Mouse (Mus musculus) right cerebral cortex, postnatal 4 days (tissue): ENCODE data around the gene Clic5.
"Not testable (repeated sequence)": the region's sequence is repeated elsewhere in the genome, so short reads cannot be mapped to it uniquely, and the experiment has no call there.

Source experiments
- DNase-seq: peaks from one replicate; pipeline ENCODE4 v3.0.0-alpha.2; 2022

Gene Clic5

GRCm38 (mm10) chr17:44188042-44188768 lies at the start of gene Clic5:
TSS of gene Clic5 (plus strand) at chr17:44188584.
- DNase-seq = peak; percentile 8

- no peak for DNase-seq
Measured at GRCm38 (mm10) chr17:44145806-44146205, 42.6 kb upstream of the Clic5 start.

DNA sequence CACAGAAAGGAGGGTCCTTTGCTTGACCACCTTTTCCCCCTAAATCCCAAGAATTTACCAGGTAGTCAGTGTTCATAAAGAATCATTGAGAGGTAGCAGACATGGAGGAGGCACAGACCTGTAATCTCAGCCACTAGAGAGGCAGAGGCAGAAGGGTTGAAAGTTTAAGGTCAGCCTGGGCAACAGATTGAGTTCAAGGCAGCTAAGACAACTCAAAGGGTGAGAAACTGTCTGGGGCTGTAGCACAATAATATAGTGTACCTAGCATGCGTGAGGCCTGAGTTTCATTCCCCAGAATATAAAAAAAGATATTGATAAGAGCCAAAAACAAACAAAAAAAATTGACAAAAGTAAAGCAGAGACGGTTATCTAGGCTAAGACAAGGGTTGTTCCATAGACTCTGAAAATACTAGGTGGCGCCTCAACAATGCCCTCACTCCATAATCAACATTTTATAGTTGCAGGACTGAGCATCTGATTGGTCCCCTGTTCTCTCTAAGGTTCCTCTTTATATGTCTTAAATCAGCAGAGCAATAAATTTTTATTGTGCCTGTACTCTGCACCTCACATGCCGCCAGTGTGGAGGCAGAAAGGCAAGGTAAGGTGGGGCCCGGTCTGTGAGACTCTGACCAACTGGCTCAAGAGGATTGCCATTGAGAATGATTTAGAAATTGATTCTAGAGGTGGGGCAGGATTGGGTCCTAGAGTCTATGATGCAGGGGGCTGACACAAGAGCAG lies 40.1 kb upstream of the Clic5 start:
- DNase-seq = no peak

- DNase-seq = peak; percentile 48
Measured at GRCm38 (mm10) chr17:44151130-44151529, 37.3 kb upstream of the Clic5 start.

DNA sequence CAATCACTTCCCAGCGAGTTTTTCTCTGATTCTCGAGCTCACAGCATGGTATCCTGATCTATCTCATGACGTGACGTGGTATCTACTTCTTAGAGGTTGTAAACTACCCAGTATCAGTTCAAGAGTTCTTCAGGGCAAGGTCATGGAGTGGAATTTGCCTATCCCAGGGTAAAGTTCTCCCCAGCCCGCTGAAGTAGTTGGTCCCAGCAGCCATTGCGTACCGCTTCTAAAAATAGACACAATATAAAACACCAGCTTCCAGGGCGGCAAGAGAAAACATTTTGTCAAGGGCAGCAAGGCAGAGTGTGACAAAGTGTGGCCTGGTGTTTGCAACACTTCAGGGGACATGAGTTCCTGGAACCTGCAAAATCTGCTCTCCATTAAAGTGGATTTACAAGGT lies 36.5 kb upstream of the Clic5 start:
- DNase-seq = no peak

DNA sequence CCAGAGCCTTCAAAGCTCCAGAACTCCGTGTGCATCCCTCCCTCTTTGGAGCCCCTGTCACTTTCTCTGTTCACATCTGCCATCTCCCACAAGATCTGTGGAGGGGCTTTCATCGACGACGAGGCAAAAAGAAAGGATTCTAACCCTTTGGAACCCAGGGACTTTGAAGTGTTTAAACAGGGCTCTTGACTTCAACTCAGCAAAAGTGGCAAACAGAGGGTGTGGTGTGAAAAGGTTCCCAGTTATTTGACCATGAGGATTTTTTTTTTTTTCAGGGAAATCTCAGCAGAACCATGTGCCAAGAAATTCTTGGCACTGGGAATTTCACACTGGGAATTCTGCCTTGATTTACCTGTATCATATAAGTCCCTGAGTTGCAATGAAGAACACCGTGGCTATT lies 34.5 kb upstream of the Clic5 start:
- no peak for DNase-seq

GRCm38 (mm10) chr17:44155204-44155603 lies 33.2 kb upstream of the Clic5 start:
- no peak for DNase-seq

GRCm38 (mm10) chr17:44158186-44158585 lies 30.2 kb upstream of the Clic5 start:
- DNase-seq = no peak

- DNase-seq = no peak
Measured at GRCm38 (mm10) chr17:44160449-44160848, 27.9 kb upstream of the Clic5 start.

- no peak for DNase-seq
Measured at GRCm38 (mm10) chr17:44162514-44162913, 25.9 kb upstream of the Clic5 start.

DNA sequence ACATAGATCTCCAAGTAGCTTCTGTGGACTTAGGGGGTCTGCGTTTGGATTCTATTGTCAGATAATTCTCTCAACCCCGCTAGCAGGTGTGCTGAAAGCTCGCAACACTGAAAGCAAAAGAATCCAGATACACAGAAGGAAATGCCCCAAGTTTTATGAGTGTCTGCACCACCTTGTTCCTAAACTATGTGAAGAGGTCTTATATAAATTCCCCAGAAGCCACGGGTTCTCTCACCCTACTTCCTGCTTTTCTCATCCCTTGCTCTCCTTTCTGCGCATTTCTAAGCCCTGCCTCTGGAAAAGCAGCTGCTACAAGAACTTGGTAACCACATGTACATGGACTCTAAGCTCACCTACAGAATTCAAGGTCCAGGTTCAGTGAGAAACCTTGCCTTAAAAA lies 25.4 kb upstream of the Clic5 start:
- no peak for DNase-seq

- DNase-seq = no peak
Measured at GRCm38 (mm10) chr17:44165730-44166347, 22.5 kb upstream of the Clic5 start.

GRCm38 (mm10) chr17:44169676-44170075 lies 18.7 kb upstream of the Clic5 start:
- DNase-seq = no peak

DNA sequence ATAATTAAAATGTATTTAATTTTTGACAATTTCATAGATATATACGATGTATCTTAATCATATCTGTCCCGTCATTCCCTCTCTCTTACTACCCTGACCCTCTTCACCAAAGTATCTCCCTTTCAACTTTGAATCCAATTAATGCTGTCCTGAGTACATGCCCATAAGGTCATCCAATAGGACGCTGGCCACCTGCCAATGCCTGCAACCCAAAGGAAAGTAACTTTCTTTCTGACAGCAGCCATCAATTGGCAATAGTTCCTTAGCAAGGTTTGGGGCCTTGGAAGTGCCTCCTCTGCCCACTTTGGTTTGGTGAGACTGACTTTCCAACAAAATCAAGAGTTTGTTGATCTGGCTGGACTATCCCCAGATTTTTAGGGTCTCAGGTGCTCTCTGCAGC lies 18.1 kb upstream of the Clic5 start:
- no peak for DNase-seq

GRCm38 (mm10) chr17:44171930-44172329 lies 16.5 kb upstream of the Clic5 start:
- DNase-seq = no peak

DNA sequence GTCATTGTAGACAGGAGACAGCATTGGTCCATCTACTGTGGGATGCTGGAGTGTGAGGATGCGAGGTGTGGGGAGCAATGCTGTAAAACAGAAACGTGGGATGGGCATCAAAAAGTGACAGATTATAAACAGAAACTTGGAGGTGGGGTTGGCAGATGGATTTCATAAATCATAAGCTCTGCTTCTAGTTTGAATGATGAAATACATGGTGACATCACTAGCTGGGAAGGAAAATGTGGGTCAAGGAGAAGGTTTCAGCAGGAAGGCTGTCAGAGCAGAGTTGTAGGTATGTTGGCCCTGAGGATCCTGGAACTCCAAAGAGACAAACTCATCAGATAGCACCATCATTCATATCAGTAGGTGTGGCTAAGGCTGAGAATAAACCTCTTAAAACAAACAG lies 15.0 kb upstream of the Clic5 start:
- no peak for DNase-seq

DNA sequence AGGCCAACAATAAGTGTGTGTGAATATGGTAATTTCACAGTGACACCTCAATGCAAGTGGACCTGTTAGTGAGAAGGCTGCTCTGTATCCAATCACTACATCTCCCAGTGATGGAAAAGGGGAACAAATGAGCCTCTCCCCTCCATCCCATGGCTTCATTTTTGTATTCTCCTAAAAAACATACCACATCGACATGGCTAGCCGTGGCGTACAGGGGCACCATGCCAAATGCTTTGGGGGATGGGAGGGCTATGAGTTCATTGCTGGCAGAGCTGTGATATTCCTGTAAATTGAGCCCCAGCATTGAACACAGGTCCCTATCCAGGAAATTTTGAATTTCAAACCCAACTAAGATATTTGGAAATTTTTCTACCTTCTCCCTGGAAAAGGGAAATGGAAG lies 11.1 kb upstream of the Clic5 start:
- DNase-seq = no peak

DNA sequence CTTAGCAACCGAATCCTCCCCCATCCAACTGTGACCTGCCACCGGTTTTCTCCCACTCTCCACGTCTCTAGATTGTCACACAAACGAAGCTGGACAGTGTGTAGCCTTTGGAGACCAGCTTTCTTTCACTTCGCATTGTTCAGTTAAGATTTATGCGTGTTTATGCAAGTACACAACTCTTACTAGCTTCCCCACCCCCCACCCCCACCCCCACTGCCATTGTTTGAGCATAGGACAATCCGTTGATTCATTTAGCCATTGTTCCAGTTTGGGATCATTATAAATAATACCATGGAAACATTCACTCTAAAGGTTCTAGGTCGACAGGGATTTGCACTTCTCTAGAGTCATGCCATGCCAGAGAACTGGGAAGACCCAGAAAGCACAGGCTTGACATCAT lies 7.0 kb upstream of the Clic5 start:
- no peak for DNase-seq

- no peak for DNase-seq
Measured at GRCm38 (mm10) chr17:44186871-44187270, 1.5 kb upstream of the Clic5 start.

DNA sequence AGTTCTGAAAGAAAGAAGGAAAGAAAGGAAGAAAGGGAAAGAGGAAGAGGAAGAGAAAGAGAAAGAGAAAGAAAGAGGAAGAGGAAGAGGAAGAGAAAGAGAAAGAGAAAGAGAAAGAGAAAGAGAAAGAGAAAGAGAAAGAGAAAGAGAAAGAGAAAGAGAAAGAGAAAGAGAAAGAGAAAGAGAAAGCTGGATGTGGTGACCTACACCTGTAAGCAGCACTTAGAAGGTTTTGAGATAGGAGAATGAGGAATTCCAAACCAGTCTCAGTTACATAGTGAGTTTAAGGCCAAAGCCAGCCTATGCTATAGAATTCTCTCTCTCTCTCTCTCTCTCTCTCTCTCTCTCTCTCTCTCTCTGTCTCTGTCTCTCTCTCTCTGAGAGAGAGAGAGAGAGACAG lies 847 bp upstream of the Clic5 start:
- DNase-seq = not testable (repeated sequence)

DNA sequence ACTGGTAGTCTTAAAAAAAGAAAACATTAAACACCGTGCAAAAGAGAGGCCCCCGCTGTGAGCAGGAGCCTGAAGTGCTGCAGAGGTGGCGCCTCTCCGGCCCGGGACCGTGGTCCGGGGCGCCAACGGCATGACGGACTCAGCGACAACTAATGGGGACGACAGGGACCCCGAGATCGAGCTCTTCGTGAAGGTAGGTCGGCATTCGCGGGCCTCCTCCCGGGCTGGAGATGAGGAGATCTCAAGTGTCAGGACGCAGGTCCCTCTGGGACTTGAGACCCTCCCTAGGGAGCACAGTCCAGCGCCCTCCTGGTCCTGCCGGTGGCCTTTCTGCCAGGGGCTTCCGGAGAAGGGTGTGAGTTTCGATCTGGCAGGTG lies 373 bp downstream of the Clic5 start:
- no peak for DNase-seq

DNA sequence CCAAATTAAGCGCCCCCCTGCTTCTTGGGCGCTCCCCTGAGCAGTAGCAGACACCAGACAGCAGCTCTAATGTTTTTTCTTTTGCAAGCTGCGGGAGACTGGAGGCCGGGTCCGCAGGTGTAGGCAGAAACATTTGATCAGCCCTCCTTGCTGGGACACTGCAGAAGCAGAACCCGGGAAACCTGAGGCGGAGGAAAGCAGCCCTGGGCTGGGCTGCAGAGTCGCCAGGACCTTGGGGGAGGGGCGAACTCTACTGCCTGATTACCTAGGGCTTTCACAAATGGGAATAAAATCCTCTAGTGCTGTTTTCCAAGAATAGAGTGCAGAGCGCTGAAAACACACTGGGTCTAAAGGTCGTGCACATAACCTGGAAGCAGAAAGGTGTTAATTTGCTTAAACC lies 1.3 kb downstream of the Clic5 start:
- no peak for DNase-seq

DNA sequence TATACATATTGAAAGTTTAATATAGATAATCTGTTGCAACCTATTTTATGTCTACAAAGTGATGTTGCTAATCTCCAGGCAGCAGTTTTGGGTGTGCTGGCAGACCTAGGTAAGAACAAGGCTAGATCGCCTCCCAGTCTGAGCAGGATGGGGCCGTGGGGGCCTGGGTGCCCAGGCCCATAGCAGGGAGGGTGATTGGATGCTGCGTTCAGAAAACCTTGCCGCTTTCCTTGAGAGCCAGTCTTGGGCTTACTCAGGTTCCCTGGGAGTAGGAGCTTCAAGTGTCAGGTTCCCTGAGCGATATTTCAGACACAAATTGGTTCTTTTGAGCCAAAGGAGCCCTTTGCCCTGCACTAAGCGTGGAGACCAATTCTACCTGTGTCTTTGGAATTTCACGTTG lies 1.9 kb downstream of the Clic5 start:
- no peak for DNase-seq

- DNase-seq = no peak
Measured at GRCm38 (mm10) chr17:44192981-44193380, 4.6 kb downstream of the Clic5 start.
